Mouse (Mus musculus) small intestine, adult 2 months (tissue): ENCODE measurements at regions not wholly inside any gene's neighbourhood (a gene's known extent, or its start where the extent isn't known, plus 50 kb on each side); places are given as distances from the start of the nearest gene placed in this dataset.

Source experiments
- CTCF ChIP-seq: fragments of 200-500 bp; IDR thresholded peaks from 2 replicates; pipeline ENCODE4 v1.5.1; 2012; ENCODE audit warnings: low read depth, mild to moderate bottlenecking, control low read depth, inconsistent platforms, low read length, moderate library complexity, mixed read lengths; ENCODE audit not compliant: insufficient replicate concordance, insufficient read length; ENCODE audit errors: extremely low read depth
- POLR2A ChIP-seq: fragments of 200-500 bp; IDR thresholded peaks from 2 replicates; pipeline ENCODE4 v1.6.1; 2012; ENCODE audit warnings: low read depth, mild to moderate bottlenecking, control low read depth, inconsistent platforms, low read length, moderate library complexity

DNA sequence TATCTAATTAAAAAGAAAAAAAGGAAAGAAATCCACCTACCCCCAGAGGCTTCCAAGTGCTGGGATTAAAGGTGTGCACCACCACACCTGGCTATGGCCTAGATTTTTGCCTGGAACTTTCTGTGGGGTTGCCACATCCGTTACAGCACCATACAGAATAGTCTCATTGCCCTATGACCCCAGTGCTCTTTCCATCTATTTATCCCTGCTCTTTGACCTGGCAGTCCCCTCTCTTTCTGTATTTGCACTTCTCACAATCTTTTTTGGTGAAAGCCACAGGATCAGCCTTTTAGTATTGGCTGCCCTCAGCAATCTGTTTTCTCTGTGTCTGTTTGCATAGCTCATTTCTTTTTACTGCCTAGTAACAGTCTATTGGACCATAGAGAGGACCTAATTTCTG is 197.9 kb upstream of the Bcor start:
- no peak for TF ChIP-seq CTCF
- TF ChIP-seq POLR2A: no peak
